Mouse (Mus musculus) inflammation-experienced regulatory T-cells, adult 6 months (primary cell): Measurements from ENCODE around the gene Grhl3. TPM values are rescaled to one million over a fixed set of nuclear protein-coding genes. Genes with fewer than 3 reads are reported as not detected.

Experiments
- ATAC-seq: one replicate; pipeline ENCODE4 v1.8.0; 2017
- polyA plus RNA-seq, 3 experiments: library from polyadenylated mRNA; unstranded; fragments of 100-300 nt; shearing (Covaris generic); gene quantifications; one replicate each; pipeline ENCODE4 v1.2.1; 2017

Gene Grhl3
- polyA plus RNA-seq, 3 experiments from 2014 or later: not detected

DNA sequence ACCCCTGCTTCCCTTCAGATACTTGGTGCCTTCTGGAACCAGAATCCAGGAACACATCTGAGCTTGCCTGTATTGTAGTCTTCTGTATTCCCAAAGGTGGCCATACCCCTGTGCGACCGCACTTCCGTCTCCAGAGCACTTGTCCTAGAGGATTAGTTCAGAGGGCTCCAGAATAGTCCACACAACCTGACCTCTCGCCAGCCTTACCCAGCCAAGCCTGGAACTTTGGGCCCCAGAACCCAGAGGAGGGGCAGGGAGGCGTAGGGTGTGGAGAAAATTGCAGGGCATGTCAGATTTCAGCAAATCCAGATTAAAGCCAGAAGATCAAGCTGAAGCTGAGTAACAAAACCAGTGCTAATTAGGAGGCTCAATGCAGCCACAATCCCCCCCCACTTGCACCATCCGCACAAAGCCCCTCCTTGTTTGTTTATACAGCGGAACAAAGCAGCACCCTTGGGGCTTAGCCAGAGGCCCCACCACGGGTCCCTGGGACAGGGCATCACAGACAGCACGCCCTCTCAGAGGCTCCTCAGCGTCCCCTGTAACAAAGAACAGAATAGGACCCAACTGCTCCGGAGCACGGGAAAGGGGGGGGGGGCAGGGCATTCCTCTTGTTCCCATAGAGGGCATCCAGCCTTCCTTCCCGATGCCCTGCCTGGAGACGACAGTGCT lies 47.3 kb downstream of the Grhl3 start:
- no peak for ATAC-seq

DNA sequence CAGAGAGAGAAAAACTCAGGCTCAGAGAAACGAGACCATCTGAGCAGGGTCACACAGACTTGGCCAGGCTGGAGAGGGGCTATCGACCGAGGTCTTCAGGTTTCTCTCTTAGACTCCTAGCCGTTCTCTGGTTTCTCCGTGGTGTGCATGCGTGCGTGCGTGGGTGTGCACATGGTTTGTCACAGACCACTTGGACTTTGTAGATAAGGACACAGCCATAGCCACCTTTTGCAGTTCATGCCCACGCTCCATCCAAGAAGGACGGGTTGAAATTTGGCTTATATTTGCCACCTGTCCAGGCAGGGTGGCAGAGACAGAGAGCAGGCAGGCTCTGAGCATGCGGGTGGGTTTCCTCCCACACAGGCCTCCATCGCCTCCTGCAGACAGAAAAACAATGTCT lies 48.4 kb downstream of the Grhl3 start:
- ATAC-seq: no peak

DNA sequence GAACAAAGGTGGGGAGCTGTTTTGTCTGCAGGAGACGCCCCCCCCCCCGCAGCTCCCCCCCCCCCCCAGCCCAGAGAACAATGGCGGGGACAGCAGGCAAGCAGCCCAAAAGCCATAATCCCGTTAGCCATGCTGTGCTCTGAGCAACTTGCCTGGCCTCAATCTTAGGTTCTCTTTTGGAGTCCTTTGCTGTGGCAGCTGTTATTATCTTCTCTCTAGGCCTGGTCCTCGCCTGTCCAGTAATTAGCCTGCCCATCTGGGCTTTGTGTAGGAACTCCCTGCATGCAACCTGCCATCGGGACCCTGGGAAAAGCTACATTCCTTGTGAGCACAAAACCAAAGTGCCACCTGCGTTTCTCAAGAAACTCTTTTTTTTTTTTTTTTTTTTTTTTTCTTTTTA lies 49.5 kb downstream of the Grhl3 start:
- ATAC-seq: no peak

DNA sequence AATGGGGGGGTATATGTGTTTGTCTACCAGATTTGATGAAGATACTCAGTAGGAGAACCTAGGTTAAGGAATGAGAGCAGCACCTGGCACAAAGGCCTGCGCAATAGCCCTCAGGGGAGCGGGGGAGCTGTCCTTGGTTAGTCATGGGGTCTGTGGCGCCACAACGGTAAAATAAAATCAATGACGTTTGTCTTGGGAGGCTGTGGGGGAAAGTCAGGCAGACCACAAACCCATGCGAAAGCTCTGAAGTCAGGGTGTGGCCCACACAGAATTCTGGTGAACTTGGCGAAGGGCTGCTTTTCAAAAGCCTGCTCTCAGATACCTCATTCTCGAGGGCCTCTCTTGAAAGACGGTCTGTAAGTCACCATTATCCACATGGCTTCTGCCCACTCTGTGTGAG lies 53.0 kb downstream of the Grhl3 start:
- ATAC-seq: no peak

DNA sequence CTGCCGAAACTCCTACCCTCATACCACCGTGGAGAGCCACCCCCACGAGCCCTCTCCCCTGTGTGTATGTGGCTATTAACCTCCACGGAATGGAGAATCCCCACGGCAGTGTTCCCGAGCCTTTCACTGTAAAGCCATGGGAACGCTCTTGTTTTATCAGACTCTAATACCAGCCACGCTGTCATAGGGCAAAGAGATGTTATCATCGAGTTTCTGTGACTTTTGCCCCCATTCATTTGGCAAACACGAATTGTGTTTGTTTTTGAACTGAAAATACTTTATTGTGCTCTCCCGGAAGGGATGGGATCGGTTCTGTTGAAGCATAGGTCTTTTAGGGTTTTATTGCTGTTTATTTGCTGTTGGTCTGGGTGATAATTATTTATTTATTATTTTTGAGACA lies 55.3 kb downstream of the Grhl3 start:
- ATAC-seq: no peak

DNA sequence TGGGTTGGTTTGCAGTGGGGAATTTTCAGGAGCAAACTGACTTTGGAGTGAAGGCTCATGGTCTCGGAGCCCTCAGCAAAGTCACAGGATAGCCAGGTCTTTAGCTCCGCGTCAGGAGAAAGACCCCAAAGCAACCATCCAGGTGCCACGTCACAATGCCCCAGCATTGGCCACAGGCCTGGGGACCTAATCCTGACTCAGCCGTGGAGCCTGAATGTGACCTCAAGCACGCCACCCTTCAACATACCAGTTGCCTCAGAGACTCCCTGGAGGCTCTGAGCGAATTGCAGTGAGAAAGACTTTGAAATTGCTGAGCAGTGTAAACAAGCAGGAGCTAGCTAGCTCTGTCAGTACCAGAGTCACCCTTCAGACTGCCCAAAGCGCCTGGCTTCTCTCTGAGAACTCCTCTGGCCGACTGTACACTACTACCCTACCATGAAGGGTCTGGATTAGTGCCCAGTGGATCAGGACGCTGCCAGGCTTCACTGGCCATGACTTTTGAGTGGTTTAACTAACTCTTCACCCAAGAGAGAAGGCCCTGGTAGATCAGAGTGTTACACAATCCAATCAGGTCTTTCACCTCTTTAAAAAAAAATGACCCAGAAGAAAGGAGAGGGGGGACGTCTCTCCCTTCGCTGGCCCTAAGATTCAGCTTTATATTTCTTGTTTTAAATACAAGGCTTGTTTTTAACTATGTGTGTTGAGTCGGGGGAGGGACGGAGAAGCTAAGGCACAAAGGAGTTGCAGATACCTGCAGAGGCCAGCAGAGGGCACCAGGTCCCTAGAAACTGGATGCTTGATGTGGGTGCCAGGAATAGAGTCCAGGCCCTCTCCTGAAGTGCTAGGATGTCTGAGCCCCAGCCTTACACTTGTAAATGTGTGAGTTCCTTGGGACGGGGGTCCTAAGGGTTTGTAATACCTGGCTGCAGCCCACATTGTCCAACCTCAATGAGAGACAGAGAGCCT lies 56.8 kb downstream of the Grhl3 start:
- no peak for ATAC-seq

DNA sequence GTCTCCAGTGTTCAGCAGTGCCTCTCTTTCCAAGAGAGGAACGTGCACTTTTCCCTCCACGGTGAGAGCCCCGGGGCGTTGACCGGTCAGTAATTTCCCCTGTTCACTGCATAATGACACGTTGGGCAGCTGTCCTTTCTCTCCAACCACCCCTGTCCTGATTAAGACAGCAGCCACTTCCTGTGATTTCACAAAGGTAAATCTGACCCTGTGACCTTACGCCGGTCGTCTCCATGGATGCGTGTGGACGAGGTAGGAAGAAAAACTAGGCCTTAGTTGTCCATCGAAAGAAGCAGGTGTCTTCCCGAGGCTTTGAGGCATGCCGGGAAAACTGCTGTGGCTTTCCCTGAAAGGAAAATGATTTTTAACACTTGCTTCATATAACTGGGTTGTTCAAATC lies 58.5 kb downstream of the Grhl3 start:
- ATAC-seq: no peak

DNA sequence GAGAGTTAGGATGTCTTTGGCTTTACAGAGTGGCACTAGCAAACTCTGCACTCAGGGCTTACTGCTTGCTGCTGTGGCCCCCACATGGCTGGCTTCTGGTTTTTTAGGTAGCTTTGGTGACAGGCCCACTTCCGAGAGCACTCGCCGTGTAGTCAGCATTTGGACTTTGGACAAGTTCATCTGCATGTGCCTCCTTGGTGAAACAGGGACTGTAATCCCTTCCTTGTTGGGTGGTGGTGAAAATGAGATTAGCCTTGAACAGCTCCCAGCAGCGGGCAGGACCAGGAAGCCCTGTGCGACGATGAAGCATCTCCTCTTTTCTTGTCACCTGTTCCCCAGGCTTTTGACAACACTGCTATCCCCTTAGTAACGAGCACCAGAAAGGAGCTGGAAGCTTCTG lies 59.6 kb downstream of the Grhl3 start:
- ATAC-seq: no peak

DNA sequence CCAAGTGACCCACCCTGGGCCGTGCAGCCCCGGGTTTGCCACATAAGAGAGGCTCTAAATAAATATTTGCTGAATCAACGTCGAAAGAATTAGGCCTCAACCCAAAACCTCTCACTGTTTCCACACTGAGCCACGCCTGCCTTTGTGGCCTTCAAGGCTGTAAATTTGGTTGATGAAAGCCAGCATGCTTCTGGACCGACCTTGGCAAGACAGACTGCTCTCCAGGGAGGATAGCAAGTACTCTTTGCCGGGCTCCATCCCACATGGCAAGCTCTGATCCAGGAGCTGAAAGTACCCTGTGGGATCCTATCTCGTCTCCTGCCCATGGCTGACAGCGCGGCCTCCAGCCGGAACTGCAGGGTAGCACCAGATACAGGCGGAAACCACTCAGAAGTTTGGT lies 63.9 kb downstream of the Grhl3 start:
- no peak for ATAC-seq

DNA sequence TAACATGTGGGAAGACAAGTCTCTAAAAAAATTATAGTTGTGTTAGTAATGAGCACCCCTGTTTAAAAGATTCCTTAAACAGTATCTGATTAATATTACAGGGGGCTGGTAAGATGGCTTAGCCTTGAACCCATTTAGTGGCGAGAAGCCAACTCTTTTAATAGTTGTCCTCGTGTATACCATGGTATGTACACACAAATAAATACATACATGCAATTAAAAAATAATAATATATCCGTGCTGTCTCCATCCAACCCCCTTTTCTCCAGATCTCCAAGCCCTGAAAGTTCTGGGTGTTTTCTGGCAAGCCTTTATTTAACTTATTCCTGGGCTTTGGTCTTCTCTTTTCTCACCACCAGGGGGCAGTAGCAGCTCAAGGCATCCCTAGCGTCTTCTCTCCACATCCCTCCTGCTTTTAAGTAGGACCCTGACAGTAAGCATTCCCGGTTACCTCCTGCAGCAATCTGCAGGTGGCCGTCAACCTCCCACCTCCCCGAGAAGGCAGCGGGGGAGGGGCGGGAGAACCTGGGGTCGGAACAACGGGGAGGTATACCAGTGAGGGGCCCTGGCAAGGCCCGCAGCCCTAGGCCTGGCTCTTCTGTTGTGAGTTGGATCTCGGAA lies 64.9 kb downstream of the Grhl3 start:
- no peak for ATAC-seq

DNA sequence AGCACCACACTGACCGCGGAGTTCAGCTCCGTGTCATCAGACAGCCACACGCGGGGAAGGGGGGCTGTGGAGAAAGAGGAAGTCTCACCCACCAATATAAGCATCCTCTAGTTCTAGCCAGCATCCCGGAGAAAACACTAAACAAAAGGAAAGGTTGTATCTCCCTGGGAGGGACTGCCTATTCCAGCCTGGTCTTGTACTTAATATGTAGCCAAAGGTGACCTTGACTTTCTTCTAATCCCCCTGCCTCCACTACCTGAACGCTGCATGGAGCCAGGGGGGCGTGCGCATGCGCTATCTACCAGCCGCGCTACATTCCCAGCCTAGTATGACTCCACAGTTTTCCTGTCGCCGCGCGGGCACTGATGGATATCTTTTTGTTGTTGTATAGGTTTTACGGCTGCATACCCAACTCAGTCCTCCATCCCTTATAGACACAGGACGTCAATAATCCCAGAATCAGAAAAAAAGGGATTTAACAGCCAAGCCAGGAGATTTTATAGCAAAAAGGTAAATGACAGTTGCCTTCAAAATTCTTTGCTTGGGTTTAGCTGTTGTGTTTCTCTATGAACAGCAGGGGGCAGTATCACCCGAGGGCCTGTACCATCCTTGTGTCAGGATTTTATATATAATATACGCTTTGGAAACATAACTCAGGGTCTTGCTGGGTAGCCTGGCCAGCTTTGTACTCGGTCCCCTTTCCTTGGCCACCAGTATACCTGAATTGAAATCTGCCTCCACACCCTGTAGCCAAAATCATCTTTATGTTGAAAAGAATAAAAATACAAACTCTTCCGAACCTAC lies 65.7 kb downstream of the Grhl3 start:
- no peak for ATAC-seq

DNA sequence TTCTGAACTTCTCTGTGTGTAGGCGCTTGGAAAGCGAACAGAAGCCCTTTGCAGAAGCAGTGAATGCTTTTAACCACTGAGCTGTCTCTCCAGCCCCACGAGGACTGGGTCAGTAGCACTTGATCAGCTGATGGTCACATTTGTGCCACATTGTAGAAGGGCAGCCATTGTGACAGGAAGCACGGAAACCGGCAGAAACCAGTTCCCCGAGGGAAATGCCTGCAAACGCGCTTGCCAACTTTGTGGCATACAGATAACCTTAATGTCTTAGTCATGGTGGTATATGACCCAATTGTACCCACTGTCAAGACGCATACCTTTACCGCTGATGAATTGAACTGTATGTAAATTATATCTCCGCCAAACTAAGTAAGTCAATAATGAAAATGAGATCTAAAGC lies 67.6 kb downstream of the Grhl3 start:
- ATAC-seq: no peak

DNA sequence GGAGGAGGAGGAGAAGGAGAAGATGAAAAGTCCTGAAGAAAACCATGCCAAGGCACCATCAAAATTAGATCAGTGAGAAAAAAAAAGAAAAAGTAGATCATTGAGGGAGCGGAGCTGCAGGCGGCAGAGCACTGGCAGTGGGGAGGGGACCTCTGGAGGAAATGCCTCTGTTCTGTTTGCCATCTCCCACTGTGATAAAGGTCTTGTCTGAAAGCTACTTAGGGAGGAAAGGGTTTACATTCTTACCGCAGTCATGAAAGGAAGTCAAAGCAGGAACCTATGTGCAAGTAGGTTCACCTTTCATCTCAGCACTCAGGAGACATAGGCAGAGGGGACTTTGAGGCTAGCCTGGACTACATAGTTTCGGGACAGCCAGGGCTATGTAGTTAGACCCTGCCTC lies 71.8 kb downstream of the Grhl3 start:
- no peak for ATAC-seq

DNA sequence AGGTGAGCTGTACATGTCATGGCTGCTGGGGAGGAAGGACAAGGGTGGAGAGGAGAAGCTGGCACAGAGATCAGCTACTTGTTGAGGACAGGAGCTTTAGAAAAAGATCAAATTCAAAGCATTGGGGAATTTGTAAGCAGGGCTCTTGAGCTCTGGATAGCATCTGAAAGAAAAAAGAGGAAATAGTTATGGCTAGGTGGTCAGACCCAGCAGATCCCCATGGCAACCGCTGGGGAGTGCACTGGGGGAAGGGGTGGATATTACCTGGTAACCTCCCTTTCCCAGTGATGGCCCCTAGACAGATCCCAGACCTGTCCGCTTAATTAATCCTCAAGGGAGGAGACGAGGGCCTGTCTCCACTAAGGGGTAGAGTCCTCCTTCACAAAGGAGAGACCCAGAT lies 73.6 kb downstream of the Grhl3 start:
- no peak for ATAC-seq

DNA sequence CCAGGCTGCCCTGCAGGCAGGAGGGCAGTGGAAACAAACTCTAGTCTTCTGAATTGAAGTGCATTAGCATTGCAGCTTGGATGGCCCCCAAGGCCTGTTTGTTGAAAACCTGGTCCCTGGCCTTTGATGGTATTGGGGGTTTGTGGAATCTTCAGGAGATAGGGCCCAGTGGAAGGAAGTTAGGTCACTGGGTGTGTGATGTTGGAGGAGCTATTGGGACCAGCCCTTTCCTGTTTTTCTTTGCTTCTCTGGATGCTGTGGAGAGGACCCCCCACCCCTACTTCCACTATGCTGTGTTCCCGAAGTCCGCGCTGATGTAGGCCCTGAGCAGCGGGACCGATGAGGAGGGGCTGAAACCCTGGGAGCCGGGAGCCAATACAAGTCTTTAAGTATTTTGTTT lies 75.3 kb downstream of the Grhl3 start:
- no peak for ATAC-seq

DNA sequence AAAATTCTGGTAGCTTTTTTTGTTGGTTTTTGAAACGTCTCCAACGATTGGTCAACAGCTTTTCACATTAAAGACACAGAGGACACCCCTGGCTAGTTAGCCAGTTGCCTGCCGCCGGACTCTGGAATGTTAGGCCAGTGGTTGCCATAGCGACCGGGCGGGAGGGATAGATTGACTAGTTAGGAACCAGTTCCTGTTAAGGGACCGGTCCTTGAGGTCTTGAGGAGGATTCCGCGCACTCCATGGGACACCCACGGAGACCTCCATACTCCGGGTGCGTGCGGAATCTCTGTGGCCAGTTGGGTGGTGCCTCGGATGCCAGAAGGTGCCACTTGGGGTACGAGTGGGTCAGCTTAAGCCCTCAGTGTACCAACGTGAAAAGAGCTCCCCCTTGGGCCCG lies 77.6 kb downstream of the Grhl3 start:
- ATAC-seq: no peak

DNA sequence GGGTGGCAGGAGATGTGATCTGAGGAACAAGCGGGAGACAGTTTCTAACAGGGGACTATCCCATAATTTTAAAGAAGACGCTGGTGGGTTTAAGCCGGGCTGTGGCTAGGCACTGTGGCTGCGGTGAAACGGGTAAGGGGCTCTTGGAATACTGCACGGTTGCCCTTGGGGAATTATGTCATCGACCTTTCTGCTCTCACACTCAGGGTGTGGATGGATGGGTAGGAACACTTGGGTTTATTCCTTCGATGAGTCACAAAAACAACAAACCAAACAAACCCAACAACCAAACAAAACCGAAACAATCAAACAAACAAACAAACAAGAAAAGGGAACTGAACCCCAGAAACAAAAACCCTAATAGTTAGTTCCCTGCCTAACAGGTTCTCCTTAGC lies 78.0 kb downstream of the Grhl3 start:
- no peak for ATAC-seq

DNA sequence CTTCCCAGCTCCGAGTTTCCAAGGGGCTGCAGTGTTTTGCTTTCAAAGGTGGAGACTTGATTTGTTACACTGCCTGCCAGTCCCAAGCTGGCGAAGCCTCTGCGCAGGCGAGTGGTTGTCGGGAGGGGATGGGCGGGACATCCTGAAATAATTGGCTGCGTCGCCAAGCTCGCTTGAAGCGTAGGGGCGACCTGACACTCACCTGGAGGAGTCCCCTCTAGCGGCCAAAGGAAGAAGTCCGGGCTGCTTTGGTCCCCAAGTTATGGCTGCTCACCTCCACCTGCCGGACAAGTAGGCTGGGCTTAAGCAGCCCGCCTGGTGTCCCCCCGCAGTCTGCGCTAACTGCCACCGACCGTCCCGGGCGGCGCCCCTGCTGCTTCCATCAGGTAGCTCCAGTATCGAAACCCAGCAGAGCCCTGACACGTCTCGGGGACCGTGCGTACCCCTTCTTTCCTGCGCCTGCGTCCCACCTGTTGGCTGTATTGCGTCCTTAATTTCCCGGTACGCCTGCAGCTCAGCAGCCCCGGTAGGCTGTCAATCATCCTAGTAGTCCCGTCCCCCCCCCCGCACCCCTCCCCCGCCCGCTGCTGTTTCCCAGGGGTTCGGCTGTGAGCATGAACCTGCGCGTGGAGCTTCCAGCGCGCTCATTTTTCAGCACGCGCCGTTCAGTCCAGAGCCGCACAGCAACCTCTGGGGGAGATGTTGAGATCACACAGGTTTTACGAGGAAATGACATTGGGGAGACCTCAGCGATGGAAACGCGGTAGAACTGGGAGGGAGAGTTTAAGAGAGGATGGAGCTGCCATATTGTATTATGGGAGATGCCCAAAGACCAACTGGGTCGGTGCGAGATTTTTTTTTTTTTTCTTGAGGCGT lies 78.7 kb downstream of the Grhl3 start, which contains the start of the genes Stpg1 and Nipal3:
TSS of gene Stpg1 (plus strand) at position 270 of the 876 bp plus-strand sequence.
TSS of gene Nipal3 (minus strand) at position 518 of the 876 bp plus-strand sequence.
- ATAC-seq: peak; percentile 97

DNA sequence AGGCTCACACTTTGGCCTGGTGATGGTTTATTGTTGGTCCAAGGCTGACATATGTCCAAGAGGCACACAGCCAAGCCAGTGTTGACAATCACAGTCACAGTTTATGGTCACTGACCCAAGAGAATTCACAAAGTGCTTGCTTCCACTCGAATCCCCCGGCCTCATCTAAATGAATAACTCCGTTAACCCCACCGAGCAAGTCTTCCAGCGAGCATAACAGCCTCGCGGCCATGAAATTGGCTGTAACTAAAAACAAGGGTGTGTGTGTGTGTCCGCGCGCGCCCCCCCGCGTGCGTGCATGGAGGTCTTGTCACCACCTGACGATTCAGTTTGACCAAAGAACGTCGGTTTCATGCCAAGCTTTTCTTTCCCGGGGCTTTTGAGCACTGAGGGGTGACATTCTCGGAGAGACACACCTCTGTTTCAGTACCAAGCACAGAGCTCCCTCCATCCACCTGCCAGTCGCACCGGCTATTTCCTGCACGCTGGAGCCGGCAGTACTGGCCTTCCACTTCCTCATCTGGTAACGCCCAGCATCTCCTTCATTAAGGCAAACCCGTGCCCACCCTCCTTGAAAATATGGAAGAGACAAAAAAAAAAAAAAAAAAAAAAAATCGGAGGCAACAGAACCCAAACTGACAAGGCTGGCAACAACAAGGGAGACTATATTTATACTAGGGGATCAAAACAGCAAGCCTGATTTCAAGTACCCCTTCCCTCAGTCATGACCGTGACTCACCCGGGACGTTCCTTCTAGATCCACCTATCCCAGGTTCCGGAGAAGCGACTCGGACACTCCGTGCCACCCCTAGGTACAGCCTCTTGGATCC lies 79.5 kb downstream of the Grhl3 start:
- peak; percentile 34 for ATAC-seq

DNA sequence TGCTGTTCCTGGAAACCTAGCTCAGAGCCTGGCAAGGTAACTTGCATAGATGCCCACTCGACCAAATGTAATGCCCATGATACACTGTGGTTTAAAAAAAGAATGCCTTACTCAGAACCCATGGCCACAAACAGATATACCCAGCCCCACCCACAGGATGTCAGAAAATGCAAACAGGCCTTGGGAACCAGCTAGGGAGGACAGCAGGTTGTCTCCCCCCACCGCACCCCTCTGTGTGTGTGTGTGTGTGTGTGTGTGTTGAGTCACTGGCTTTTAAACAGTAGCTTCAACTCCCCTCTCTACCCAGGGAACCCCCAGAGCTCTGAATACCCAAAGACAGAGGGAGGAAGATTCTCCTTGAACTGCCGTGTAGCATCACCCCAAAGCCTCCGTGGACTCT lies 80.2 kb downstream of the Grhl3 start:
- ATAC-seq: no peak
